Mouse (Mus musculus) hematopoietic stem cell, adult 5-6 weeks (primary cell): Measurements from ENCODE around the gene Ttc21a. TPM values are rescaled to one million over a fixed set of nuclear protein-coding genes. Genes with fewer than 3 reads are reported as not detected.
"Not testable (repeated sequence)": the region's sequence is repeated elsewhere in the genome, so short reads cannot be mapped to it uniquely, and the experiment has no call there.

Experiments
- ATAC-seq, 2 experiments: fragments of 125-278 bp in 1 of 2; replicated peaks in 1 of 2; 2 replicates each; pipeline ENCODE4 v1.8.0; 2016 to 2017; ENCODE audit warnings: inconsistent platforms in 2 of 2, mild to moderate bottlenecking in 2 of 2, moderate number of reproducible peaks in 2 of 2, low read depth in 1 of 2, moderate TSS enrichment in 1 of 2; ENCODE audit not compliant: low FRiP score in 2 of 2, poor library complexity in 2 of 2, severe bottlenecking in 2 of 2, insufficient read depth in 1 of 2, low TSS enrichment in 1 of 2
- total RNA-seq: library from RNA; stranded (forward); fragments of 172-1452, 232-1000 nt; gene quantifications from 2 replicates; pipeline ENCODE4 v1.2.3, GENCODE M21; 2017

Gene Ttc21a
- total RNA-seq, 1 experiment from 2014 or later, result 0.10 TPM

- ATAC-seq, result no peak
Measured at GRCm38 (mm10) chr9:120002893-120003292, 65.5 kb downstream of the Ttc21a start.

- no peak for ATAC-seq
Measured at GRCm38 (mm10) chr9:120005936-120006335, 68.5 kb downstream of the Ttc21a start.

- ATAC-seq, result no peak
Measured at GRCm38 (mm10) chr9:120007833-120008232, 70.4 kb downstream of the Ttc21a start.

- ATAC-seq, result no peak
Measured at GRCm38 (mm10) chr9:120009226-120009841, 71.9 kb downstream of the Ttc21a start.

GRCm38 (mm10) chr9:120009871-120010270, 72.5 kb downstream of the Ttc21a start:
- no peak for ATAC-seq

GRCm38 (mm10) chr9:120010781-120011511, 73.5 kb downstream of the Ttc21a start:
- ATAC-seq, result peak; percentile 79 to 92

GRCm38 (mm10) chr9:120011533-120011932, 74.1 kb downstream of the Ttc21a start:
- peak; percentile 38 to 43; a peak in 2 of 4 replicates for ATAC-seq

- ATAC-seq, result not testable (repeated sequence)
Measured at GRCm38 (mm10) chr9:120012161-120012560, 74.8 kb downstream of the Ttc21a start.

- ATAC-seq, result no peak
Measured at GRCm38 (mm10) chr9:120012781-120013180, 75.4 kb downstream of the Ttc21a start.

GRCm38 (mm10) chr9:120013251-120013820, 75.9 kb downstream of the Ttc21a start:
- ATAC-seq, result no peak

- no peak for ATAC-seq
Measured at GRCm38 (mm10) chr9:120014828-120015227, 77.4 kb downstream of the Ttc21a start.

- no peak for ATAC-seq
Measured at GRCm38 (mm10) chr9:120016956-120017355, 79.5 kb downstream of the Ttc21a start.

Other genes with a start within 250 kb of the Ttc21a start
- not detected in 2 replicates for gene Scn10a, start 218.3 kb upstream of the Ttc21a start, total RNA-seq
- gene Scn11a, start 112.2 kb upstream of the Ttc21a start, total RNA-seq, result 0.25 and 0.50 TPM in 2 replicates
- gene Wdr48, start 42.7 kb upstream of the Ttc21a start, total RNA-seq, result 48.0 and 55.6 TPM in 2 replicates
- gene Gorasp1, start within 50 bp of the Ttc21a start, total RNA-seq, result 4.7 and 4.9 TPM in 2 replicates
- 51.6 and 85.3 TPM in 2 replicates for gene Csrnp1, start 47.1 kb downstream of the Ttc21a start, total RNA-seq
- gene Xirp1, start 86.0 kb downstream of the Ttc21a start, total RNA-seq, result not detected in 2 replicates
- gene Cx3cr1, start 132.3 kb downstream of the Ttc21a start, total RNA-seq, result 3.4 and 4.9 TPM in 2 replicates
- gene Ccr8, start 154.5 kb downstream of the Ttc21a start, total RNA-seq, result 0.89 TPM in 1 of 2 replicates, not detected in the other
- 15.3 and 20.5 TPM in 2 replicates for gene Slc25a38, start 172.8 kb downstream of the Ttc21a start, total RNA-seq
- 4,483 and 5,767 TPM in 2 replicates for gene Rpsa, start 190.1 kb downstream of the Ttc21a start, total RNA-seq
- gene Mobp, start 212.1 kb downstream of the Ttc21a start, total RNA-seq, result not detected in 2 replicates